Mouse (Mus musculus) G1E-ER4 (cell line): ENCODE data around the gene Taf4. TPM values are rescaled to one million over a fixed set of nuclear protein-coding genes. Genes with fewer than 3 reads are reported as not detected.

Experiments
- GATA1 ChIP-seq: IDR thresholded peaks from one replicate; pipeline ENCODE4 v1.8.0; 2012; ENCODE audit warnings: low read length, inconsistent platforms
- polyA plus RNA-seq: library from polyadenylated mRNA; stranded (reverse); fragments of >175 nt; gene quantifications from 2 replicates; pipeline ENCODE4 v1.2.3, GENCODE M21; 2012

Gene Taf4
- polyA plus RNA-seq, 1 experiment, result 32.6 TPM

GRCm38 (mm10) chr2:179863266-179863665 is 113.2 kb downstream of the Taf4 start:
- no peak for TF ChIP-seq GATA1

GRCm38 (mm10) chr2:179862676-179863075 is 113.8 kb downstream of the Taf4 start:
- TF ChIP-seq GATA1, result no peak

Other genes starting within 250 kb of the Taf4 start
- gene Lsm14b, start 48.3 kb upstream of the Taf4 start, polyA plus RNA-seq, result 52.4 and 57.9 TPM in 2 replicates
- gene Psma7, start 65.8 kb upstream of the Taf4 start, polyA plus RNA-seq, result 87.8 and 99.6 TPM in 2 replicates
- 2.6 and 3.4 TPM in 2 replicates for gene Ss18l1, start 65.9 kb upstream of the Taf4 start, polyA plus RNA-seq
- gene Mtg2, start 93.9 kb upstream of the Taf4 start, polyA plus RNA-seq, result 14.6 and 15.3 TPM in 2 replicates
- not detected in 2 replicates for gene Hrh3, start 127.8 kb upstream of the Taf4 start, polyA plus RNA-seq
- 18.7 and 31.3 TPM in 2 replicates for gene Osbpl2, start 142.7 kb upstream of the Taf4 start, polyA plus RNA-seq
- 702 and 833 TPM in 2 replicates for gene Adrm1, start 194.8 kb upstream of the Taf4 start, polyA plus RNA-seq
- 27.7 and 30.0 TPM in 2 replicates for gene Lama5, start 249.2 kb upstream of the Taf4 start, polyA plus RNA-seq